Mouse (Mus musculus): Measurements from ENCODE around the gene Fam131b. TPM values are rescaled to one million over a fixed set of nuclear protein-coding genes. Genes with fewer than 3 reads are reported as not detected.

Gene Fam131b
- polyA plus RNA-seq, 1 experiment = 15.6 TPM

- Histone ChIP-seq H3K36me3 (ENCODE audit: control insufficient read depth, insufficient read depth) (peaks cover 60% of the 10 kb centered on the region), H3K4me3 (ENCODE audit: insufficient read depth, poor library complexity, severe bottlenecking) (no peak overlapping the region), H3ac (ENCODE audit: control insufficient read depth, insufficient read length, low read depth) (no peak overlapping the region), H3K27me3 (ENCODE audit: control insufficient read depth, insufficient read depth, insufficient read length) (no peaks in the 10 kb centered on the region), H3K79me2 (ENCODE audit: control insufficient read depth, insufficient read depth) (peaks cover 36% of the 10 kb centered on the region), H3K79me3 (ENCODE audit: low read depth) (peaks cover 19% of the 10 kb centered on the region)
- TF ChIP-seq MYOD1 (IDR thresholded peaks at IDR 0.05; ENCODE audit: control insufficient read depth, insufficient read length, low read depth) (no peak), MYOG (IDR thresholded peaks at IDR 0.05; ENCODE audit: control insufficient read depth, extremely low read depth, insufficient read length) (no peak), CEBPB (IDR thresholded peaks at IDR 0.05; ENCODE audit: low read depth) (no peak), CTCF (IDR thresholded peaks at IDR 0.05; ENCODE audit: control insufficient read depth, insufficient read depth, insufficient read length) (no peak), FOSL1 (IDR thresholded peaks at IDR 0.05; ENCODE audit: insufficient read depth, low read length, poor library complexity, severe bottlenecking) (no peak), USF1 (IDR thresholded peaks at IDR 0.05; ENCODE audit: low read depth) (no peak), MAX (IDR thresholded peaks at IDR 0.05) (no peak)
These were observed 35.1 kb upstream of the Fam131b start for GRCm38 (mm10) chr6:42359364-42360147.

GRCm38 (mm10) chr6:42358901-42359300 lies 34.5 kb upstream of the Fam131b start:
- Histone ChIP-seq H3ac (ENCODE audit: control insufficient read depth, insufficient read length, low read depth) (no peak overlapping the region), H3K79me2 (ENCODE audit: control insufficient read depth, insufficient read depth) (peaks cover 43% of the 10 kb centered on the region), H3K4me3 (ENCODE audit: insufficient read depth, poor library complexity, severe bottlenecking) (no peak overlapping the region), H3K27me3 (ENCODE audit: control insufficient read depth, insufficient read depth, insufficient read length) (no peaks in the 10 kb centered on the region), H3K79me3 (ENCODE audit: low read depth) (peaks cover 23% of the 10 kb centered on the region), H3K36me3 (ENCODE audit: control insufficient read depth, insufficient read depth) (peaks cover 67% of the 10 kb centered on the region)
- no peak for TF ChIP-seq CTCF (IDR thresholded peaks at IDR 0.05; ENCODE audit: control insufficient read depth, insufficient read depth, insufficient read length)
- no peak for TF ChIP-seq FOSL1 (IDR thresholded peaks at IDR 0.05; ENCODE audit: insufficient read depth, low read length, poor library complexity, severe bottlenecking)
- no peak for TF ChIP-seq CEBPB (IDR thresholded peaks at IDR 0.05; ENCODE audit: low read depth)
- TF ChIP-seq MYOG (IDR thresholded peaks at IDR 0.05; ENCODE audit: control insufficient read depth, extremely low read depth, insufficient read length) = no peak
- no peak for TF ChIP-seq MAX (IDR thresholded peaks at IDR 0.05)
- TF ChIP-seq USF1 (IDR thresholded peaks at IDR 0.05; ENCODE audit: low read depth) = no peak
- no peak for TF ChIP-seq MYOD1 (IDR thresholded peaks at IDR 0.05; ENCODE audit: control insufficient read depth, insufficient read length, low read depth)

- Histone ChIP-seq H3ac (ENCODE audit: control insufficient read depth, insufficient read length, low read depth) (no peak overlapping the region), H3K27me3 (ENCODE audit: control insufficient read depth, insufficient read depth, insufficient read length) (no peaks in the 10 kb centered on the region), H3K36me3 (ENCODE audit: control insufficient read depth, insufficient read depth) (peaks cover 77% of the 10 kb centered on the region), H3K4me3 (ENCODE audit: insufficient read depth, poor library complexity, severe bottlenecking) (no peak overlapping the region), H3K79me2 (ENCODE audit: control insufficient read depth, insufficient read depth) (peaks cover 53% of the 10 kb centered on the region), H3K79me3 (ENCODE audit: low read depth) (peaks cover 33% of the 10 kb centered on the region)
- TF ChIP-seq CTCF (IDR thresholded peaks at IDR 0.05; ENCODE audit: control insufficient read depth, insufficient read depth, insufficient read length) (no peak), MYOD1 (IDR thresholded peaks at IDR 0.05; ENCODE audit: control insufficient read depth, insufficient read length, low read depth) (no peak), USF1 (IDR thresholded peaks at IDR 0.05; ENCODE audit: low read depth) (no peak), MYOG (IDR thresholded peaks at IDR 0.05; ENCODE audit: control insufficient read depth, extremely low read depth, insufficient read length) (no peak), MAX (IDR thresholded peaks at IDR 0.05) (no peak), FOSL1 (IDR thresholded peaks at IDR 0.05; ENCODE audit: insufficient read depth, low read length, poor library complexity, severe bottlenecking) (no peak), CEBPB (IDR thresholded peaks at IDR 0.05; ENCODE audit: low read depth) (no peak)
These were observed 33.5 kb upstream of the Fam131b start for GRCm38 (mm10) chr6:42357901-42358300.

GRCm38 (mm10) chr6:42356913-42357312 lies 32.5 kb upstream of the Fam131b start:
- Histone ChIP-seq H3K36me3 (ENCODE audit: control insufficient read depth, insufficient read depth) (peaks cover 87% of the 10 kb centered on the region), H3K27me3 (ENCODE audit: control insufficient read depth, insufficient read depth, insufficient read length) (no peaks in the 10 kb centered on the region), H3K79me3 (ENCODE audit: low read depth) (peaks cover 43% of the 10 kb centered on the region), H3ac (ENCODE audit: control insufficient read depth, insufficient read length, low read depth) (no peak overlapping the region), H3K4me3 (ENCODE audit: insufficient read depth, poor library complexity, severe bottlenecking) (no peak overlapping the region), H3K79me2 (ENCODE audit: control insufficient read depth, insufficient read depth) (peaks cover 62% of the 10 kb centered on the region)
- TF ChIP-seq MYOG (IDR thresholded peaks at IDR 0.05; ENCODE audit: control insufficient read depth, extremely low read depth, insufficient read length) (no peak), CEBPB (IDR thresholded peaks at IDR 0.05; ENCODE audit: low read depth) (no peak), FOSL1 (IDR thresholded peaks at IDR 0.05; ENCODE audit: insufficient read depth, low read length, poor library complexity, severe bottlenecking) (no peak), MAX (IDR thresholded peaks at IDR 0.05) (no peak), MYOD1 (IDR thresholded peaks at IDR 0.05; ENCODE audit: control insufficient read depth, insufficient read length, low read depth) (no peak), CTCF (IDR thresholded peaks at IDR 0.05; ENCODE audit: control insufficient read depth, insufficient read depth, insufficient read length) (no peak), USF1 (IDR thresholded peaks at IDR 0.05; ENCODE audit: low read depth) (no peak)

- no peak for TF ChIP-seq MYOG (IDR thresholded peaks at IDR 0.05; ENCODE audit: control insufficient read depth, extremely low read depth, insufficient read length)
- peak; percentile 3 for TF ChIP-seq MYOD1 (IDR thresholded peaks at IDR 0.05; ENCODE audit: control insufficient read depth, insufficient read length, low read depth)
- Histone ChIP-seq H3K27me3 (ENCODE audit: control insufficient read depth, insufficient read depth, insufficient read length) (no peaks in the 10 kb centered on the region), H3K79me3 (ENCODE audit: low read depth) (peaks cover 52% of the 10 kb centered on the region), H3K79me2 (ENCODE audit: control insufficient read depth, insufficient read depth) (peaks cover 72% of the 10 kb centered on the region), H3K36me3 (ENCODE audit: control insufficient read depth, insufficient read depth) (peaks cover 96% of the 10 kb centered on the region), H3ac (ENCODE audit: control insufficient read depth, insufficient read length, low read depth) (peak overlapping the region; percentile 26), H3K4me3 (ENCODE audit: insufficient read depth, poor library complexity, severe bottlenecking) (no peak overlapping the region)
These were observed 31.6 kb upstream of the Fam131b start for GRCm38 (mm10) chr6:42355794-42356600.
